ENCODE assay signal across 31 mouse cellular contexts in genomic region chr4:138755983-138756382, GRCm38 (mm10). TPM values are rescaled to one million over a fixed set of nuclear protein-coding genes. Genes with fewer than 3 reads are reported as not detected.
DNase-seq lines count a peak whose midpoint lies in the region; ATAC-seq lines count a peak whose summit lies in the region.
"Had no signal": no experiment of that assay in that cellular context is flagged by ENCODE, and none has a peak within 500 bp of the region (broad histone marks: within the 10 kb centered on the region; RNA-seq: fewer than 3 reads in every experiment).

No protein-coding gene starts in this region.

- 68% methylated on average over 11 of the region's 11 CpGs for WGBS in hindbrain, embryonic 16.5 days
- 85% methylated on average over 11 of the region's 11 CpGs for WGBS in hindbrain, embryonic 10.5 days
- WGBS in embryonic facial prominence, embryonic 15.5 days, result 63% methylated on average over 11 of the region's 11 CpGs
- 58% methylated on average over 11 of the region's 11 CpGs for WGBS in neural tube, embryonic 15.5 days

- no peaks in the 10 kb centered on the region; the same call in 1 of the 2 replicates for H3K27me3 ChIP-seq in hindbrain, embryonic 16.5 days (replicated peaks; ENCODE audit: control insufficient read depth, insufficient read depth, low read length)
- no peaks in the 10 kb centered on the region for H3K27me3 ChIP-seq in hindbrain, embryonic 10.5 days (ENCODE audit: insufficient read depth, poor library complexity, severe bottlenecking)
- H3K27me3 ChIP-seq in megakaryocyte, embryonic 14.5 days (replicated peaks), result peaks cover 82% of the 10 kb centered on the region
- H3K27me3 ChIP-seq in embryonic facial prominence, embryonic 15.5 days, result no peaks in the 10 kb centered on the region
- no peaks in the 10 kb centered on the region for H3K27me3 ChIP-seq in neural tube, embryonic 15.5 days (replicated peaks)
- H3K27me3 ChIP-seq: midbrain, embryonic 13.5 days had no signal

- H3K4me3 ChIP-seq in hindbrain, embryonic 16.5 days (ENCODE audit: low read length), result no peak overlapping the region
- no peak overlapping the region for H3K4me3 ChIP-seq in hindbrain, embryonic 10.5 days
- peak overlapping the region; percentile 14 for H3K4me3 ChIP-seq in megakaryocyte, embryonic 14.5 days (replicated peaks)
- H3K4me3 ChIP-seq in embryonic facial prominence, embryonic 15.5 days (replicated peaks), result peak overlapping the region; percentile 3; the same call in 1 of the 2 replicates
- H3K4me3 ChIP-seq in neural tube, embryonic 15.5 days (replicated peaks), result no peak overlapping the region
- H3K4me3 ChIP-seq: heart, adult 2 months; heart, embryonic 12.5 days; limb, embryonic 12.5 days; midbrain, embryonic 13.5 days had no signal

- no peak overlapping the region for H3K9ac ChIP-seq in hindbrain, embryonic 16.5 days (ENCODE audit: low read depth, low read length)
- no peak overlapping the region for H3K9ac ChIP-seq in embryonic facial prominence, embryonic 15.5 days
- no peak overlapping the region for H3K9ac ChIP-seq in neural tube, embryonic 15.5 days (replicated peaks)
- H3K9ac ChIP-seq: heart, embryonic 12.5 days; liver, postnatal 0 days; midbrain, embryonic 13.5 days had no signal

- H3K4me1 ChIP-seq in hindbrain, embryonic 16.5 days (ENCODE audit: control insufficient read depth, insufficient read depth, low read depth, low read length), result no peaks in the 10 kb centered on the region
- H3K4me1 ChIP-seq in hindbrain, embryonic 10.5 days (replicated peaks), result peaks cover 21% of the 10 kb centered on the region
- no peaks in the 10 kb centered on the region; the same call in 1 of the 2 replicates for H3K4me1 ChIP-seq in megakaryocyte, embryonic 14.5 days
- peaks cover 9% of the 10 kb centered on the region; the same call in 1 of the 2 replicates for H3K4me1 ChIP-seq in embryonic facial prominence, embryonic 15.5 days
- H3K4me1 ChIP-seq in neural tube, embryonic 15.5 days, result peaks cover 21% of the 10 kb centered on the region
- H3K4me1 ChIP-seq: heart, embryonic 12.5 days had no signal

- no peak overlapping the region for H3K4me2 ChIP-seq in hindbrain, embryonic 16.5 days (ENCODE audit: low read length)
- H3K4me2 ChIP-seq in embryonic facial prominence, embryonic 15.5 days (replicated peaks), result no peak overlapping the region
- H3K4me2 ChIP-seq in neural tube, embryonic 15.5 days, result no peak overlapping the region
- H3K4me2 ChIP-seq: heart, embryonic 12.5 days; limb, embryonic 12.5 days; liver, embryonic 11.5 days; midbrain, embryonic 13.5 days had no signal

- ATAC-seq in hindbrain, embryonic 16.5 days, result 0 out of 2 replicates have a peak, but pooled peaks have one; percentile 27
- ATAC-seq in megakaryocyte, adult 5-6 weeks (ENCODE audit: poor library complexity, severe bottlenecking), result no peak
- ATAC-seq in embryonic facial prominence, embryonic 15.5 days (ENCODE audit: insufficient number of reproducible peaks, low FRiP score, low TSS enrichment, low read depth), result no peak
- no peak; the same call in 1 of the 2 replicates for ATAC-seq in neural tube, embryonic 15.5 days (ENCODE audit: low FRiP score)
- ATAC-seq: forebrain, embryonic 14.5 days; intestine, postnatal 0 days; liver, postnatal 0 days; midbrain, embryonic 13.5 days had no signal

- H3K36me3 ChIP-seq in hindbrain, embryonic 16.5 days (ENCODE audit: control insufficient read depth, insufficient read depth, low read length), result no peaks in the 10 kb centered on the region
- no peaks in the 10 kb centered on the region for H3K36me3 ChIP-seq in hindbrain, embryonic 10.5 days
- no peaks in the 10 kb centered on the region for H3K36me3 ChIP-seq in megakaryocyte, embryonic 14.5 days (replicated peaks; ENCODE audit: low read length)
- no peaks in the 10 kb centered on the region for H3K36me3 ChIP-seq in embryonic facial prominence, embryonic 15.5 days
- H3K36me3 ChIP-seq in neural tube, embryonic 15.5 days, result no peaks in the 10 kb centered on the region
- H3K36me3 ChIP-seq: heart, embryonic 12.5 days; limb, embryonic 12.5 days; midbrain, embryonic 13.5 days had no signal

- 0 out of 2 replicates have a peak overlapping the region, but pooled peaks have one; percentile 20 for H3K27ac ChIP-seq in hindbrain, embryonic 16.5 days (ENCODE audit: low read depth, low read length)
- H3K27ac ChIP-seq in hindbrain, embryonic 10.5 days, result no peak overlapping the region
- peak overlapping the region; percentile 51 for H3K27ac ChIP-seq in embryonic facial prominence, embryonic 15.5 days (replicated peaks)
- peak overlapping the region; percentile 28 for H3K27ac ChIP-seq in neural tube, embryonic 15.5 days (replicated peaks)
- H3K27ac ChIP-seq: heart, adult 2 months; limb, embryonic 12.5 days; midbrain, embryonic 13.5 days had no signal

- H3K9me3 ChIP-seq in hindbrain, embryonic 16.5 days (ENCODE audit: control insufficient read depth, low read length), result no peaks in the 10 kb centered on the region
- peaks cover 5% of the 10 kb centered on the region; the same call in 1 of the 2 replicates for H3K9me3 ChIP-seq in hindbrain, embryonic 10.5 days
- peaks cover 19% of the 10 kb centered on the region for H3K9me3 ChIP-seq in megakaryocyte, embryonic 14.5 days
- no peaks in the 10 kb centered on the region for H3K9me3 ChIP-seq in embryonic facial prominence, embryonic 15.5 days (replicated peaks)
- H3K9me3 ChIP-seq in neural tube, embryonic 15.5 days (replicated peaks), result no peaks in the 10 kb centered on the region
- H3K9me3 ChIP-seq: midbrain, embryonic 13.5 days had no signal

- no peak for DNase-seq in hindbrain, embryonic 10.5 days (ENCODE audit: low spot score)
- DNase-seq in retina, embryonic 14.5 days (ENCODE audit: low spot score), result no peak
- DNase-seq: adrenal gland, postnatal 36 days; B cell, adult 2 months; cerebellum, adult 2 months; heart, adult 2 months; heart, postnatal 4 days; kidney, postnatal 14 days; liver, postnatal 0 days; lung, postnatal 36 days; retina, postnatal 1 day; right cerebral cortex, postnatal 14 days; thymus, adult 18-20 months; thymus, postnatal 25 days had no signal

RNA-seq across cellular contexts. Expression of gene Pla2g2f, which starts 1.4 kb away (rescaled TPM):
- 0.06 TPM in 1 of 2 replicates, not detected in the other for polyA plus RNA-seq in hindbrain, embryonic 16.5 days (2015; fragmentation: Nextera tagmentation; extraction: Ambion mirVana)
- polyA plus RNA-seq in hindbrain, embryonic 10.5 days (2016; fragmentation: Nextera tagmentation; extraction: Ambion mirVana), result 0.84 and 1.2 TPM in 2 replicates
- not detected in 2 replicates for polyA plus RNA-seq in megakaryocyte, embryonic 14.5 days (2012; ENCODE audit: insufficient read depth, low replicate concordance)
- total RNA-seq in megakaryocyte, adult 5-6 weeks (2015), result not detected in 2 replicates
- total RNA-seq in megakaryocyte, adult 5-6 weeks (2017), result not detected in 2 replicates
- 29.2 and 31.1 TPM in 2 replicates for polyA plus RNA-seq in embryonic facial prominence, embryonic 15.5 days (2015; fragmentation: Nextera tagmentation; extraction: Ambion mirVana)
- 0.23 TPM in 1 of 2 replicates, not detected in the other for polyA plus RNA-seq in neural tube, embryonic 15.5 days (2015; fragmentation: Nextera tagmentation; extraction: Ambion mirVana)
- total RNA-seq: gastrocnemius, postnatal 4 days; megakaryocyte-erythroid progenitor cell, adult 5-6 weeks had no signal
- polyA plus RNA-seq: forebrain, embryonic 14.5 days; heart, embryonic 12.5 days; heart, postnatal 0 days; kidney, embryonic 14.5 days; liver, embryonic 11.5 days; liver, postnatal 0 days; lung, embryonic 16.5 days had no signal

RNA-seq across cellular contexts. Expression of gene Ubxn10, which starts 19.0 kb away (rescaled TPM):
- polyA plus RNA-seq in hindbrain, embryonic 16.5 days (2015; fragmentation: Nextera tagmentation; extraction: Ambion mirVana), result 4.5 and 5.2 TPM in 2 replicates
- polyA plus RNA-seq in hindbrain, embryonic 10.5 days (2016; fragmentation: Nextera tagmentation; extraction: Ambion mirVana), result 2.3 and 4.6 TPM in 2 replicates
- 0.04 TPM in 1 of 2 replicates, not detected in the other for polyA plus RNA-seq in megakaryocyte, embryonic 14.5 days (2012; ENCODE audit: insufficient read depth, low replicate concordance)
- total RNA-seq in megakaryocyte, adult 5-6 weeks (2015), result not detected in 2 replicates
- not detected in 2 replicates for total RNA-seq in megakaryocyte, adult 5-6 weeks (2017)
- polyA plus RNA-seq in embryonic facial prominence, embryonic 15.5 days (2015; fragmentation: Nextera tagmentation; extraction: Ambion mirVana), result 4.3 and 10.3 TPM in 2 replicates
- 2.5 and 2.6 TPM in 2 replicates for polyA plus RNA-seq in neural tube, embryonic 15.5 days (2015; fragmentation: Nextera tagmentation; extraction: Ambion mirVana)
- total RNA-seq: megakaryocyte-erythroid progenitor cell, adult 5-6 weeks had no signal

RNA-seq across cellular contexts. Expression of gene Pla2g2d, which starts 19.6 kb away (rescaled TPM):
- polyA plus RNA-seq in hindbrain, embryonic 16.5 days (2015; fragmentation: Nextera tagmentation; extraction: Ambion mirVana), result 0.61 and 0.76 TPM in 2 replicates
- 1.0 and 1.4 TPM in 2 replicates for polyA plus RNA-seq in hindbrain, embryonic 10.5 days (2016; fragmentation: Nextera tagmentation; extraction: Ambion mirVana)
- not detected in 2 replicates for polyA plus RNA-seq in megakaryocyte, embryonic 14.5 days (2012; ENCODE audit: insufficient read depth, low replicate concordance)
- not detected in 2 replicates for total RNA-seq in megakaryocyte, adult 5-6 weeks (2015)
- total RNA-seq in megakaryocyte, adult 5-6 weeks (2017), result not detected in 2 replicates
- polyA plus RNA-seq in embryonic facial prominence, embryonic 15.5 days (2015; fragmentation: Nextera tagmentation; extraction: Ambion mirVana), result 0.24 and 0.30 TPM in 2 replicates
- 0.72 and 1.5 TPM in 2 replicates for polyA plus RNA-seq in neural tube, embryonic 15.5 days (2015; fragmentation: Nextera tagmentation; extraction: Ambion mirVana)
- total RNA-seq: gastrocnemius, postnatal 4 days; heart, postnatal 4 days; megakaryocyte-erythroid progenitor cell, adult 5-6 weeks had no signal
- polyA plus RNA-seq: heart, embryonic 12.5 days; heart, postnatal 0 days; kidney, embryonic 14.5 days; limb, embryonic 12.5 days; liver, embryonic 11.5 days; lung, embryonic 16.5 days had no signal

RNA-seq across cellular contexts. Expression of gene Pla2g2c, which starts 31.4 kb away (rescaled TPM):
- 0.35 and 0.36 TPM in 2 replicates for polyA plus RNA-seq in hindbrain, embryonic 16.5 days (2015; fragmentation: Nextera tagmentation; extraction: Ambion mirVana)
- 0.89 and 0.95 TPM in 2 replicates for polyA plus RNA-seq in hindbrain, embryonic 10.5 days (2016; fragmentation: Nextera tagmentation; extraction: Ambion mirVana)
- polyA plus RNA-seq in megakaryocyte, embryonic 14.5 days (2012; ENCODE audit: insufficient read depth, low replicate concordance), result not detected in 2 replicates
- not detected in 2 replicates for total RNA-seq in megakaryocyte, adult 5-6 weeks (2015)
- not detected in 2 replicates for total RNA-seq in megakaryocyte, adult 5-6 weeks (2017)
- 0.38 and 0.61 TPM in 2 replicates for polyA plus RNA-seq in embryonic facial prominence, embryonic 15.5 days (2015; fragmentation: Nextera tagmentation; extraction: Ambion mirVana)
- polyA plus RNA-seq in neural tube, embryonic 15.5 days (2015; fragmentation: Nextera tagmentation; extraction: Ambion mirVana), result 0.42 and 0.60 TPM in 2 replicates
- total RNA-seq: gastrocnemius, adult 8-10 months; heart, postnatal 4 days; megakaryocyte-erythroid progenitor cell, adult 5-6 weeks had no signal
- polyA plus RNA-seq: liver, postnatal 0 days had no signal

Comparison
In these comparisons a context has a peak if more than half of its experiments do, and no peak if none do; other contexts are left out.
1. H3K4me3 ChIP-seq: peak in megakaryocyte, embryonic 14.5 days (single experiment) and embryonic facial prominence, embryonic 15.5 days (single experiment); none in hindbrain, embryonic 16.5 days (single experiment), hindbrain, embryonic 10.5 days (single experiment) and neural tube, embryonic 15.5 days (single experiment).
2. RNA of gene Pla2g2f, which starts 1.4 kb away (polyA plus RNA-seq): 29.2 to 31.1 TPM in embryonic facial prominence, embryonic 15.5 days; 0.84 to 1.2 TPM in hindbrain, embryonic 10.5 days, 0.06 TPM in hindbrain, embryonic 16.5 days, 0.23 TPM in neural tube, embryonic 15.5 days and not detected in megakaryocyte, embryonic 14.5 days; every median in the first group is over 10 times any median in the second.